In genomic region chr1:97018978-97019377, GRCm38 (mm10) we compare ENCODE assay signal across 9 mouse cellular contexts.
DNase-seq lines count a peak whose midpoint lies in the region; ATAC-seq and TF ChIP-seq lines count a peak whose summit lies in the region.
"Had no signal": no experiment of that assay in that cellular context is flagged by ENCODE, and none has a peak within 500 bp of the region (broad histone marks: within the 10 kb centered on the region; RNA-seq: fewer than 3 reads in every experiment).

No protein-coding gene starts in this region.

- H3K4me1 ChIP-seq in thymus, adult 2 months (replicated peaks; ENCODE audit: control insufficient read depth, insufficient read depth, low read length), result no peaks in the 10 kb centered on the region
- H3K4me1 ChIP-seq: neural tube, embryonic 13.5 days had no signal

- H3K27ac ChIP-seq in thymus, adult 2 months (ENCODE audit: control insufficient read depth, insufficient read depth, low read length), result no peak overlapping the region
- H3K27ac ChIP-seq: neural tube, embryonic 13.5 days had no signal

- peak; percentile 29 for DNase-seq in cerebellum, adult 9-10 months
- peak; percentile 21 for DNase-seq in thymus, postnatal 0 days (ENCODE audit: low spot score)
- no peak for DNase-seq in thymus, adult 2 months
- peak; percentile 55 to 90 for DNase-seq in frontal cortex, adult 2 months (ENCODE audit: extremely low spot score in 1 of 2, low spot score in 1 of 2)
- DNase-seq in left cerebral cortex, adult 18-20 months (ENCODE audit: low spot score in 2 of 2), result peak; percentile 65 to 67
- peak; percentile 24 for DNase-seq in retina, postnatal 7 days (ENCODE audit: low read depth, low spot score)
- DNase-seq in spleen, adult 12 weeks (ENCODE audit: low spot score), result no peak

- no peak for TF ChIP-seq CTCF in thymus, adult 2 months (IDR thresholded peaks at IDR 0.05; ENCODE audit: borderline replicate concordance, control insufficient read depth, extremely low read depth, insufficient read depth, low read length, poor library complexity)

- no peak for ATAC-seq in cerebellum, adult (ENCODE audit: insufficient number of reproducible peaks, low FRiP score, low TSS enrichment)

- H3K36me3 ChIP-seq in thymus, adult 2 months (ENCODE audit: control insufficient read depth, insufficient read depth, low read length), result no peaks in the 10 kb centered on the region
- H3K36me3 ChIP-seq: neural tube, embryonic 13.5 days had no signal

- no peak overlapping the region for H3K4me3 ChIP-seq in thymus, adult 2 months (ENCODE audit: control insufficient read depth, insufficient read depth, low read length)
- H3K4me3 ChIP-seq: neural tube, embryonic 13.5 days had no signal

- no peak for TF ChIP-seq POLR2A in thymus, adult 2 months (IDR thresholded peaks at IDR 0.05; ENCODE audit: control insufficient read depth, extremely low read depth, insufficient read depth, low read length, poor library complexity)

- H3K27me3 ChIP-seq in thymus, adult 2 months (ENCODE audit: control insufficient read depth, insufficient read depth, low read length), result no peaks in the 10 kb centered on the region
- H3K27me3 ChIP-seq: neural tube, embryonic 13.5 days had no signal

Comparison
In these comparisons a context has a peak if more than half of its experiments do, and no peak if none do; other contexts are left out.
1. DNase-seq: peak in cerebellum, adult 9-10 months (single experiment), thymus, postnatal 0 days (single experiment), frontal cortex, adult 2 months (2 of 2), left cerebral cortex, adult 18-20 months (2 of 2) and retina, postnatal 7 days (single experiment); none in thymus, adult 2 months (single experiment) and spleen, adult 12 weeks (single experiment).